Comparison of ENCODE assay signal across 8 mouse cellular contexts in the genomic region with DNA sequence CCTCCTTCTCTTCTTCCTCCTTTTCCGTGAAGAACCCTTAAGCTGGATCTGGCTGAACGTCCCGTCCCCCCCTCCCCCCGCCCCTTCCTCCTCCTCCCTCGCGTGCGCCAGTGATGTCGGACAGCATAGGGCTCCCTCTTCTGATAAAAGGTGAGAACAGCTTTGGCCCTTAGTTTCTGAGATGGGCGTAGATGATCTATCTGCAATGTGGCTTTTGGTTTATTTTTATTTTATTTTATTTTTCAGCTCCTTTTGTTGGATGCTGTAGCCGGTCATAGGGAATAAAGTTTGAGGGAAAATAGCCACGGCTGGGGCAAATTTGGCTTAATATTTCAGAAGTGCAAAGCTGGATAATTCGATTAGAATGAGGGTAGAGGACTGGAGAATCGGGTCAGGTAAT. TPM values are rescaled to one million over a fixed set of nuclear protein-coding genes. Genes with fewer than 3 reads are reported as not detected.
A peak's percentile ranks its signal among the peaks of the same experiment; 100 is the strongest.
DNase-seq lines count a peak whose midpoint lies in the region; ATAC-seq and TF ChIP-seq lines count a peak whose summit lies in the region.

No protein-coding gene starts in this region.

- no peaks in the 10 kb centered on the region for H3K36me3 ChIP-seq in spleen, adult 2 months (ENCODE audit: control insufficient read depth, insufficient read depth, low read length)
- no peaks in the 10 kb centered on the region for H3K36me3 ChIP-seq in forebrain, postnatal 0 days (ENCODE audit: insufficient read depth)
- H3K36me3 ChIP-seq in intestine, postnatal 0 days (ENCODE audit: control insufficient read depth, insufficient read depth): 0 out of 2 replicates have a peak, but pooled peaks cover 10% of the 10 kb centered on the region
- no peaks in the 10 kb centered on the region for H3K36me3 ChIP-seq in lung, embryonic 16.5 days (ENCODE audit: control insufficient read depth, insufficient read depth, low read length)

- H3K27ac ChIP-seq in spleen, adult 2 months (ENCODE audit: insufficient read depth, low read length): 0 out of 2 replicates have a peak overlapping the region, but pooled peaks have one; percentile 21
- H3K27ac ChIP-seq in forebrain, postnatal 0 days (ENCODE audit: low read depth, low read length): no peak overlapping the region
- no peak overlapping the region for H3K27ac ChIP-seq in intestine, postnatal 0 days (ENCODE audit: low read depth, low read length)
- peak overlapping the region; percentile 89 for H3K27ac ChIP-seq in lung, embryonic 16.5 days (ENCODE audit: low read length)

- no peaks in the 10 kb centered on the region for H3K27me3 ChIP-seq in spleen, adult 2 months (ENCODE audit: control insufficient read depth, insufficient read depth, low read length)
- H3K27me3 ChIP-seq in forebrain, postnatal 0 days (ENCODE audit: insufficient read depth, low read length): no peaks in the 10 kb centered on the region
- no peaks in the 10 kb centered on the region for H3K27me3 ChIP-seq in intestine, postnatal 0 days (replicated peaks; ENCODE audit: control insufficient read depth, insufficient read depth, low read length)
- no peaks in the 10 kb centered on the region for H3K27me3 ChIP-seq in lung, embryonic 16.5 days (ENCODE audit: control insufficient read depth, insufficient read depth, low read depth, low read length)

- H3K9me3 ChIP-seq in forebrain, postnatal 0 days (ENCODE audit: low read length): no peaks in the 10 kb centered on the region
- no peaks in the 10 kb centered on the region for H3K9me3 ChIP-seq in intestine, postnatal 0 days (ENCODE audit: control insufficient read depth)
- H3K9me3 ChIP-seq in lung, embryonic 16.5 days (ENCODE audit: control insufficient read depth, low read length): no peaks in the 10 kb centered on the region

- WGBS in spleen, adult 2 months: under 1% methylated on average over 9 of the region's 13 CpGs
- WGBS in forebrain, postnatal 0 days: 0% methylated on average over 10 of the region's 13 CpGs
- WGBS in intestine, postnatal 0 days: 3% methylated on average over 8 of the region's 13 CpGs
- WGBS in lung, embryonic 16.5 days: under 1% methylated on average over 12 of the region's 13 CpGs

- TF ChIP-seq POLR2A in spleen, adult 2 months (IDR thresholded peaks at IDR 0.05; ENCODE audit: low read depth, low read length): no peak

- peak; percentile 20; the same call in 1 of the 2 replicates for TF ChIP-seq CTCF in spleen, adult 2 months (IDR thresholded peaks at IDR 0.05; ENCODE audit: extremely low read depth, insufficient read depth, insufficient read length, insufficient replicate concordance)
- peak; percentile 58 for TF ChIP-seq CTCF in forebrain, postnatal 0 days (IDR thresholded peaks at IDR 0.05; ENCODE audit: low read depth)
- TF ChIP-seq CTCF in intestine, postnatal 0 days (IDR thresholded peaks at IDR 0.05; ENCODE audit: low read depth): peak; percentile 71

- H3K4me3 ChIP-seq in spleen, adult 2 months (ENCODE audit: extremely low read depth, insufficient read depth, insufficient read length): peak overlapping the region; percentile 78
- H3K4me3 ChIP-seq in forebrain, postnatal 0 days (ENCODE audit: low read depth, low read length): peak overlapping the region; percentile 57
- peak overlapping the region; percentile 71 for H3K4me3 ChIP-seq in intestine, postnatal 0 days (ENCODE audit: low read depth, low read length)
- peak overlapping the region; percentile 76 for H3K4me3 ChIP-seq in lung, embryonic 16.5 days (ENCODE audit: low read length)

- peak overlapping the region; percentile 84 for H3K4me2 ChIP-seq in forebrain, postnatal 0 days (ENCODE audit: low read depth)
- H3K4me2 ChIP-seq in intestine, postnatal 0 days (replicated peaks; ENCODE audit: low read depth): peak overlapping the region; percentile 98
- peak overlapping the region; percentile 90 for H3K4me2 ChIP-seq in lung, embryonic 16.5 days (ENCODE audit: low read depth, low read length)

- ATAC-seq in forebrain, postnatal 0 days: peak; percentile 77
- ATAC-seq in intestine, postnatal 0 days: no peak
- peak; percentile 76 for ATAC-seq in lung, embryonic 16.5 days (ENCODE audit: low read depth)

- DNase-seq in spleen, adult 2 months (ENCODE audit: low read depth in 1 of 2, low spot score in 2 of 2): peak; percentile 41 to 47
- no peak for DNase-seq in spleen, postnatal 14 days (ENCODE audit: low spot score in 2 of 2)
- peak; percentile 43 for DNase-seq in cerebellum, adult 11-12 months
- peak; percentile 56 for DNase-seq in forebrain, postnatal 0 days
- peak; percentile 56 for DNase-seq in retina, adult 2 months (ENCODE audit: low read depth, low spot score)
- DNase-seq in ovary, postnatal 10 days (ENCODE audit: low spot score): no peak

- H3K9ac ChIP-seq in forebrain, postnatal 0 days: peak overlapping the region; percentile 74
- peak overlapping the region; percentile 64 for H3K9ac ChIP-seq in intestine, postnatal 0 days (ENCODE audit: low read depth, low read length)
- H3K9ac ChIP-seq in lung, embryonic 16.5 days (ENCODE audit: low read length): peak overlapping the region; percentile 84

- H3K4me1 ChIP-seq in spleen, adult 2 months (ENCODE audit: control insufficient read depth, insufficient read depth, insufficient read length): no peaks in the 10 kb centered on the region
- no peaks in the 10 kb centered on the region for H3K4me1 ChIP-seq in forebrain, postnatal 0 days (ENCODE audit: insufficient read depth)
- H3K4me1 ChIP-seq in intestine, postnatal 0 days (replicated peaks; ENCODE audit: control insufficient read depth, insufficient read depth, low read length): no peaks in the 10 kb centered on the region
- peaks cover 5% of the 10 kb centered on the region; the same call in 1 of the 2 replicates for H3K4me1 ChIP-seq in lung, embryonic 16.5 days (replicated peaks; ENCODE audit: control insufficient read depth, insufficient read depth, low read length)

RNA-seq across cellular contexts. Expression of a gene that starts 12.3 kb away (rescaled TPM):
- polyA plus RNA-seq in spleen, adult 2 months (2012; rRNA removed): 57.8 and 72.9 TPM in 2 replicates
- total RNA-seq in forebrain, postnatal 0 days (2014; rRNA removed): 35.9 and 38.2 TPM in 2 replicates
- polyA plus RNA-seq in forebrain, postnatal 0 days (2015; fragmentation: Nextera tagmentation; extraction: Ambion mirVana): 41.8 and 50.8 TPM in 2 replicates
- 34.9 and 35.0 TPM in 2 replicates for polyA plus RNA-seq in intestine, postnatal 0 days (2015; fragmentation: Nextera tagmentation; extraction: Ambion mirVana)
- polyA plus RNA-seq in lung, embryonic 16.5 days (2015; fragmentation: Nextera tagmentation; extraction: Ambion mirVana): 95.1 and 103 TPM in 2 replicates

RNA-seq across cellular contexts. Expression of a gene that starts 12.4 kb away (rescaled TPM):
- polyA plus RNA-seq in spleen, adult 2 months (2012; rRNA removed): 11.5 and 13.5 TPM in 2 replicates
- 30.7 and 40.9 TPM in 2 replicates for total RNA-seq in forebrain, postnatal 0 days (2014; rRNA removed)
- 6.2 and 9.5 TPM in 2 replicates for polyA plus RNA-seq in forebrain, postnatal 0 days (2015; fragmentation: Nextera tagmentation; extraction: Ambion mirVana)
- 13.3 and 14.8 TPM in 2 replicates for polyA plus RNA-seq in intestine, postnatal 0 days (2015; fragmentation: Nextera tagmentation; extraction: Ambion mirVana)
- 32.8 and 34.4 TPM in 2 replicates for polyA plus RNA-seq in lung, embryonic 16.5 days (2015; fragmentation: Nextera tagmentation; extraction: Ambion mirVana)

RNA-seq across cellular contexts. Expression of a gene that starts 33.5 kb away (rescaled TPM):
- 165 and 178 TPM in 2 replicates for polyA plus RNA-seq in spleen, adult 2 months (2012; rRNA removed)
- 5.7 and 7.0 TPM in 2 replicates for total RNA-seq in forebrain, postnatal 0 days (2014; rRNA removed)
- polyA plus RNA-seq in forebrain, postnatal 0 days (2015; fragmentation: Nextera tagmentation; extraction: Ambion mirVana): 14.4 and 15.5 TPM in 2 replicates
- 74.2 and 78.1 TPM in 2 replicates for polyA plus RNA-seq in intestine, postnatal 0 days (2015; fragmentation: Nextera tagmentation; extraction: Ambion mirVana)
- polyA plus RNA-seq in lung, embryonic 16.5 days (2015; fragmentation: Nextera tagmentation; extraction: Ambion mirVana): 78.1 and 82.1 TPM in 2 replicates

RNA-seq across cellular contexts. Expression of a gene that starts 45.3 kb away (rescaled TPM):
- 49.3 and 57.8 TPM in 2 replicates for polyA plus RNA-seq in spleen, adult 2 months (2012; rRNA removed)
- 21.2 and 30.5 TPM in 2 replicates for total RNA-seq in forebrain, postnatal 0 days (2014; rRNA removed)
- 12.1 and 15.5 TPM in 2 replicates for polyA plus RNA-seq in forebrain, postnatal 0 days (2015; fragmentation: Nextera tagmentation; extraction: Ambion mirVana)
- polyA plus RNA-seq in intestine, postnatal 0 days (2015; fragmentation: Nextera tagmentation; extraction: Ambion mirVana): 13.0 and 13.8 TPM in 2 replicates
- polyA plus RNA-seq in lung, embryonic 16.5 days (2015; fragmentation: Nextera tagmentation; extraction: Ambion mirVana): 20.6 and 21.3 TPM in 2 replicates

Comparison
In these comparisons a context has a peak if more than half of its experiments do, and no peak if none do; other contexts are left out.
1. DNase-seq: peak in spleen, adult 2 months (2 of 2), cerebellum, adult 11-12 months (single experiment), forebrain, postnatal 0 days (single experiment) and retina, adult 2 months (single experiment); none in spleen, postnatal 14 days (0 of 2) and ovary, postnatal 10 days (single experiment).
2. H3K27ac ChIP-seq: peak in spleen, adult 2 months (single experiment) and lung, embryonic 16.5 days (single experiment); none in forebrain, postnatal 0 days (single experiment) and intestine, postnatal 0 days (single experiment).
3. CTCF ChIP-seq: peak in every context shown above with its lines; median percentile 71 in intestine, postnatal 0 days; 58 in forebrain, postnatal 0 days; 20 in spleen, adult 2 months.
4. Peak in every context shown above with its lines, with median percentiles within 50 percentile points of each other: H3K4me3 ChIP-seq, H3K4me2 ChIP-seq and H3K9ac ChIP-seq.